Mouse (Mus musculus) left cerebral cortex, postnatal 25 days (tissue): Measurements from ENCODE around the gene Carns1. TPM values are rescaled to one million over a fixed set of nuclear protein-coding genes. Genes with fewer than 3 reads are reported as not detected.
A peak's percentile ranks its signal among the peaks of the same experiment; 100 is the strongest.

Source experiments
- DNase-seq, 2 experiments: peaks; one replicate each; pipeline ENCODE4 v3.0.0; 2022; ENCODE audit warnings: low spot score in 2 of 2, mixed read lengths in 1 of 2
- intact Hi-C: fragments of 180-260 bp; cut with DNase I; formaldehyde crosslinking; loops from one replicate; pipeline ENCODE4 v1.15.1; 2025
- total RNA-seq, 2 experiments: library from RNA; stranded (reverse); gene quantifications; 2 replicates each; pipeline ENCODE4 v1.2.3; 2021

The Carns1 gene
- total RNA-seq, 2 experiments from 2014 or later = 6.6 to 8.7 TPM

DNA sequence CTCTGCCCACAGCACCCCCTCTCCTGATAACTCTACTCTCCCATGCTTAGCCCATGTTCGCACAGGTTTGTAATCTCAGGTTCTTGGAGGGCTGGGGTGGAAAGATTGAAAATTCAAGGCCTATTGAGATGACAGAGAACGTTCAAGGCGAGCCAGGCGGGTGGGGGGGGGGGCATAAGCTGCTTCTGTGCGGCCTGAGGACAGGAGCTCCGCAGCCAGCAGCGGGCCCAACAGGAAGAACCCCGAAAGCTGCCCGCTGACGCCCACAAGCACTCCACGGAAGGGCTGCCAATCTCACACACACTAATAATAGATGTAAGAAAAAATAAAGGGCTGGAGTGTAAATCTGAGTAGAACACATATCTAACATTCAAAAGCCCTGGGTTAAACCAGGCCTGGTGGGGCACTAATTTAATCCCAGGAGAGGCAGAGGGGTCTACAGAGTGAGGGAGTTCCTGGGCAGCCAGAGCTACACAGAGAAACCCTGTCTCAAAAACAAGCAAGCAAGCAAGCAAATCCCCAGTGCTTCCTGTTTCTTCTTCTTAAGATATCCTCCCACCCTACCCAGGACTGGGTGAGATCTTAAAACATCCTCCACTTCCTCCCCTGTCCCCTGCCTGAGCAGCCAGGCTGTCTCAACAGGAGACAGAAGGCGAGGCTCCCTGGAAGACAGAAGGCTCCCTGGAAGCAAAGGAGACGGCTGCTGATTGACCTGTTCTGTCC lies 28.5 kb upstream of the Carns1 start:
- intact Hi-C loops = loop anchor here (5.0 kb wide), 1 partner anchor 76 kb away; the partner anchor contains the start of gene Aip
- DNase-seq = peak in 1 of 2 experiments; percentile 73

DNA sequence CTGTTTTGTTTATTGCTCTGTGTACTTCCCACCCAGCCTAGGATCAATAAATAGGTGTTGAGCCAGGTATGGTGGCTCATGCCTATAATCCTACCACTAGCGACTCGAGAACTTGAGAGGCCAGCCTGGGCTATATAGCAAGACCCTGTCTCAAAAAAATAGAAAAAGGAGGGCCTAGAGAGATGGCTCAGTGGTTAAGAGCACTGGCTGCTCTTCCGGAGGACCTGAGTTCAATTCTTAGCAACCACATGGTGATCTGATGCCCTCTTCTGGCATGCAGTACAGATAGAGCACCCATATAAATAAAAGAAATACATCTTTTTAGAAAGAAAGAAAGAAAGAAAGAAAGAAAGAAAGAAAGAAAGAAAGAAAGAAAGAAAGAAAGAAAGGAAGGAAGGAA lies 27.9 kb upstream of the Carns1 start:
- intact Hi-C loops = loop anchor here (5.0 kb wide), 1 partner anchor 76 kb away; the partner anchor contains the start of gene Aip
- DNase-seq = no peak

DNA sequence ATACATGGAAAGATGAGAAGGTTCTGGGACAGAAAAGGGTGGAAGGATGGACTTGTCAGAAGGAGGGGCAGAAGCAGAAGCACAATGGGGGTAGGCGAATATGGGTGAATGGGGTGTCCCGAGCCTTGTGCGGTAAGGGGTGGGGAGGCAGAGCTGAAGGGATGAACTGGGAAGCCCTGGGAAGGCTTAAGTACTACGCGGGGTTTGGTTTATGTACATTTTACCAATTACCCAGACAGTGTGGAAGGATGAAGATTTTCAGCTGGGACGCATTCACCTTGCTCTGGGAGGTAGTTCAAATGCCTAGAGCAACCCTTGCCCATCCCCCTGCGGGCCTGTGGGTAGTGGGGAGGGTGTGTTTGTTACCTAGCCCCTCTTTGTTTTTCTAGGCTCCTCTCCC lies 26.9 kb upstream of the Carns1 start:
- intact Hi-C loops = loop anchor here (5.0 kb wide), 1 partner anchor 75 kb away; the partner anchor contains the start of gene Aip
- DNase-seq = no peak

DNA sequence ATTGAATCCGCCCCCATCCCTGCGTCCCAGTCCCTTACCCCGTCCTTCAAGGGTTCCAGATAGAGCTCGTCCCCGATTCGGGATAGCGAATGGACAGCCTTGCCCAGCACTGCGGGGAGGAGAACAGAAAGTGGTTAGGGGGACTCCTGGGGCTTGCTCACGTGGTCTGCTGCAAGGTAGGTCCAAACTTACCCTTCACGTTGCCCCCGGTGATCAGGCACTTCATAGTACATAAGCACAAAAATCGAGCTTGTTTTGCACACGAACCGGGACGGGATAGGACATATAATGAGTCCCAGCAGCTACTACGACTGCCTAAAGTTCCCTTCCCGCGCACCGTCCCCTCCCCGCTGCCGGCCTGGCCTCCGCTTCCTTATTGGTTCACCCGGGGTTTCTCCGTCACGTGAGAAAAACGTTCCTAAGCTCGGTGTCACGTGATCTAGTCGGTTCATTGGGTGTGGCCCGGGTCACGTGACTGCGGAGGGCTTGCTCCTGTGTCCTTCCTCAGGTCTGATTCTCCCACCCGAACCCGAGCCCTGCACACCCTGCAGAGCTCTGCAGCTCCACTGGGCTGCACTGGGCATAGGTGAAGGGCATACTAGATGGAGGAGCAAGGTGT lies 26.1 kb upstream of the Carns1 start, which contains the start of gene Rad9a:
Gene Rad9a, minus strand, starts transcription at position 372 of the 619 bp plus-strand sequence.
- peak; percentile 96 to 98 for DNase-seq
- intact Hi-C loops = loop anchor here (1.0 to 5.0 kb wide), 2 partner anchors 9 to 74 kb away; partner anchors contain the start of genes Aip and Ppp1ca

DNA sequence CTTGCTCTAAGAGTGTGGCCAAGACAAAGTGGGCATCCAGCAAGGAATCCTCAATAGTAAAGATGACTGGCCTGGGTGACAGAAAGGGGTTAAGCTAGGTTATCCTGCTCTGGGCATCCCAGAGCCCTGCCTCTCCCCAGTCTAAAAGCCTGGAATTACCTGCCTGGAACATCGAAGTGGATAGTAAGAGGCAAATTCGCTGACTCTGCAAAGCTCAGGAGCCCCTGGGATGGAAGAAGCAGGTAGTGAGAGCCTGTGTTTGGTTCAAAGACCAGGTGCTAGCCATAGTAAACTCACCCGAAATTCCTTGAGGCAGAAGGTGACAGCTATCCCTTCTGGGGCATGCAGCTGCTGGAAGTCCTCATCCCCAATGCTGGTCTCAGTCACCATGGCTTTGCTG lies 21.9 kb upstream of the Carns1 start:
- no peak for DNase-seq
- intact Hi-C loops = no loop called here

DNA sequence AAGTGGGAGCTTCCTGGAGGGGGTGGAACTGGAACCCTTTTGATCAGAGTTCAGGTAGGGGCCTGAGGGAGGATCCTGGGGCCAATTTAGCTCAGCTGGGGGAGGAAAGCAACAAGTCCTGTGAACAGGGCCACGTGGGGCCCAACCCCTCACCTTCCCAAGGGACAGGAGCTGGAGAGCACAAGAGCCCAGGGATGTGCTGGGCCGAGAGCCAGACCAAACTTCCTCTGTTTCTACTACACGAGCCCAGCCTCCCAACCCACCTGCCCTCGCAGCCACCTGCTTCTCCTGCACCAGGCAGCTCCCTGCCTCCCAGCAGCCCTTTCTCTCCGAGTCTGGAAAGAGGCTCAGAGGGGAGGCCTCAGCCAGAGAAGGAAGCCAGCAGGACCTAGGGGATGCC lies 21.3 kb upstream of the Carns1 start:
- intact Hi-C loops = no loop called here
- DNase-seq = no peak

DNA sequence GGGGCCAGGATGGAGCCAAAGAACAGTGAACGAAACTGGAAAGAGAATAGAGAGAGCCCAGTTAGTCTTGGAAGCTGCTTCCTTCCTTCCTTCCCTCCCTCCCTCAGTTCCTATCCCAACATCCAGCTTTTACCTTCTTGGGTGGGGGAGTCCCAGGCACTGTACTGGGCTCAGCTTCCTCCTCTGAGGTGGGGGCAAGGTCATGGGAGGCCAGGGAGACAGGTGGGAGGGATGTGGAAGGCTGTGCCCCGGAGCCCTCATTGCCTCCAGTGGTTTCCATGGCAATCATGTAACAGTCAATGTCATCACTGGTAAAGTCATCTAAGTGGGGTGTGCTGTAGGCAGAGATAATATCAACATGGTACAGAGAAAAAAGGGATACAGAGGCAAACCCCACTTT lies 20.8 kb upstream of the Carns1 start:
- DNase-seq = no peak
- intact Hi-C loops = no loop called here

DNA sequence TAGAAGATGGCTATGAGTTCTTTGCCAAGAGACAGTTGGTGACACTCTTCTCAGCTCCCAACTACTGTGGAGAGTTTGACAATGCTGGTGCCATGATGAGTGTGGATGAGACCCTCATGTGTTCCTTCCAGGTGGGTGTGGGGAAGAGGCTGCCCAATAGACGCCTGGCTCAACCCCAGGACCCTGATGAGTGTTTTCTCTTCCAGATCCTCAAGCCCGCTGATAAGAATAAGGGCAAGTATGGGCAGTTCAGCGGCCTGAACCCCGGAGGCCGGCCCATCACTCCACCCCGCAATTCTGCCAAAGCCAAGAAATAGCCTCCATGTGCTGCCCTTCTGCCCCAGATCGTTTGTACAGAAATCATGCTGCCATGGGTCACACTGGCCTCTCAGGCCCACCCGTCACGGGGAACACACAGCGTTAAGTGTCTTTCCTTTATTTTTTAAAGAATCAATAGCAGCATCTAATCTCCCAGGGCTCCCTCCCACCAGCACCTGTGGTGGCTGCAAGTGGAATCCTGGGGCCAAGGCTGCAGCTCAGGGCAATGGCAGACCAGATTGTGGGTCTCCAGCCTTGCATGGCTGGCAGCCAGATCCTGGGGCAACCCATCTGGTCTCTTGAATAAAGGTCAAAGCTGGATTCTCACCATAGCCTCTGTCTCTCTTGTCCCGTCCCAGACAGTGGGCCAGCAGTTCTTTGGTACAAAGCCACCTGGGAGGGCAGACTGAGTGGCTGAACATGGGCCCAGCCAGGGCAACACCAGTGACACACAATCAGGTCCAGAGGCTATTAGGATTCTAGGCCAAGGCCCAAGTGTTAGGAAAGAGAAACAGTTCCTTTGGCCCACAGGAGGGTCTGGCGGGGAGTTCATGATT lies 19.7 kb upstream of the Carns1 start:
- intact Hi-C loops = no loop called here
- no peak for DNase-seq

DNA sequence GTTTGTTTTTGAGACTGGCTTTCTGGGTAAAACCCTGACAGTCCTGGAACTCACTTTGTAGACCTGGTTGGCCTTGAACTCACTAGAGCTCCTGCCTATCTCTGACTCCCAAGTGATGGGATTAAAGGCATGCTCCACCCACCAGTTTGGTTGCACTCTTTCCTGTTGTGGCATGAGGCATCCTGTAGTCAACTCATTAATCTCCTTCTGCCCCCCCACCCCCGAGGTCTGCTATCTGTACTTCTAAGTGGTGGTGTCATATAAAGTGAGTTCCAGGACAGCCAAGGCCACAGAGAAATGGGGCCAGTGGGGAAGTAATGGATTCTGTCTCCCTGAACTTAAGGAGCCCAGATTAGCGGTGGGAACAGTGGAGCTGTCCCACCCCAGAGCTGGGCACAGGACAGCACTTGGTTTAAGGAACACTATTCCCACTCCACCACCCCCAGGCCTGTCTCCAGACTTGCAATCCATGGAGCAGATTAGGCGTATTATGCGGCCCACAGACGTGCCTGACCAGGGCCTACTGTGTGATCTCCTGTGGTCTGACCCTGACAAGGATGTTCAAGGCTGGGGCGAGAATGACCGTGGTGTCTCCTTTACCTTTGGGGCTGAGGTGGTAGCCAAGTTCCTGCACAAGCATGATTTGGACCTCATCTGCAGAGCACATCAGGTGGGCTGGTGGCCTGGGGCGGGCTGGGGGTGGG lies 18.9 kb upstream of the Carns1 start:
- no peak for DNase-seq
- intact Hi-C loops = no loop called here

DNA sequence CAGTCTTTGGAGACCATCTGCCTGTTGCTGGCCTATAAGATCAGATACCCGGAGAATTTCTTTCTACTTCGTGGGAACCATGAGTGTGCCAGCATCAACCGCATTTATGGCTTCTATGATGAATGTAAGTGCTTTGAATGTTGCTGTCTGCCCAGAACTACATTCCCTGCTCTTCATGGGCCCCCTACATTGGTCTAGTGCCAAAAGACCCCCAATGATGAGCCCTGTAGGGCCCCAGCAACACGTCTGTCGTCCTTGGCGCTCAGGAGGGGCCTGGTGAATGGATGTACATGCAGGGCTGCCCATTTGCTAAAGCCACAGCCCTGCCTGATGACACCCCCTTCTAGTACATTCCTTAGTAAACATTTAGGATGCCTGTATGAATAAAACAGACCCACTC lies 17.9 kb upstream of the Carns1 start:
- intact Hi-C loops = loop anchor here (2.0 kb wide), 1 partner anchor 24 kb away; no protein-coding TSS in a partner anchor
- no peak for DNase-seq

DNA sequence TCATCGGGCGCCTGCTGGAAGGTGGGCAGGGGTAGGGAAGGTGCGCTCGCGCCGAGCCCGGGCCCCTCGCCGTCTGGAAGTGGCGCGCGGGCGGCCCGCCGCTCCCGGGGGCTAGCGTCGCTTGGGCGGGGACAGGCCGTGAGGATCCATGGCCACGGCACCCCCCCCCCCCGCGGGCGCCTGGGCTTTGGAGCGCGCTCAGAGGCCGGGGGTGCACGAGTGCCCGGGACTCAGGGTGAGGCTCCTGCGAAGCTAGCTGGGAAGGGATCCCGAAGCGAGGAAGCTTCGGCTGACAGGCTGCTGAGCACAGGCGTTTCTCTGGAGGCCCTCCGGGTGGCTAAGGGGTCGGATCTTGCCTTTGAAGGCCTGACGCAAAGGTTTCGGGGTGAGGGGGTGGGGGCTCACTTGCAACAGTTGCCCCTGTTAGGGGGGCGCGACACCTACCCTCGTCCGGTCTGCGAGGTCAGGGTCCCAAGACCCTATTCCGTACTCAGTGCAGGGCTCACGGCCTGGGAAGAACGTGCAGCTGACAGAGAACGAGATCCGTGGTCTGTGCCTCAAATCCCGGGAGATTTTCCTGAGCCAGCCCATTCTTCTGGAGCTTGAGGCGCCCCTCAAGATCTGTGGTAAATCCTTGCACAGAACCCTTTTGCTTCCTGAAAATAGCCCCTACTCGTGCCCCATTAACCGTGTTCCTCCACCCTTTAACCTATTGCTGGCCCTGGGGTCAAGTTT lies 17.1 kb upstream of the Carns1 start:
- intact Hi-C loops = loop anchor here (1.0 to 2.0 kb wide), 2 partner anchors 9 to 24 kb away; partner anchors contain the start of gene Rad9a
- DNase-seq = no peak

DNA sequence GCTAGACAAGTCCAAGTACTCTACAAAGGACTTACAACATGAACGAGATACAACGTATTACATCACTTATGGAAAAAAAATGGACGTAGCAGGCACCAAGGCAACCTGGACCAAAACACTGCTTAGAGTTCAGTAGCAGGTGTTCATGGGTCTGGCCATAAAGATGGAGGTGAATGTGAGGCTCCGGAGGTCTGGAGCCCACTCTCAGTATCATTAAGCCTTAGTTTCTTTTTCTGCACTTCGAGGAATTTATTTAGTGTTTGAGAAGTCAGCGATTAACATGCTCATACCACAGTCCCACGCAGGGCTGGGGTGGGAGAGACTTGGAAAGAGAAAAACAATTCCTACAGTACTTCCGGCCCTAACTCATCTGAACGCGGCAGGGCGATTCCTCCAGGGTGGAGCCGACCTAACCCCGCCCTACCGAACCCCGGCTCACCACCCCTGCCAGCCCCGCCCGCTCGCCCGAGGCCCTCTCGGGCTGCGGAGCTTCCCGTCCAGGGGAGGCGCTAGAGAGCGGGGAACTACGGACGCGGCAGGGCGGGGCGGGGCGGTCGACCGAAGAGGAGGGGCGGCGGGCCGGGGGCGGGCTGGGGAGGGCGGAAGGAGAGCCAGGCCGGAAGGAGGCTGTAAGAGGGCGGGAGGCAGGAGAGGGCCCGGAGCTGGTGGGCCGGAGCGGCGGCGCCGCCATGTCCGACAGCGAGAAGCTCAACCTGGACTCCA lies 16.4 kb upstream of the Carns1 start, which contains the start of gene Ppp1ca:
Gene Ppp1ca, plus strand, starts transcription at position 538 of the 723 bp plus-strand sequence.
- DNase-seq = peak; percentile 89 to 92
- intact Hi-C loops = loop anchor here (1.0 to 2.0 kb wide), 2 partner anchors 10 to 23 kb away; partner anchors contain the start of gene Rad9a

DNA sequence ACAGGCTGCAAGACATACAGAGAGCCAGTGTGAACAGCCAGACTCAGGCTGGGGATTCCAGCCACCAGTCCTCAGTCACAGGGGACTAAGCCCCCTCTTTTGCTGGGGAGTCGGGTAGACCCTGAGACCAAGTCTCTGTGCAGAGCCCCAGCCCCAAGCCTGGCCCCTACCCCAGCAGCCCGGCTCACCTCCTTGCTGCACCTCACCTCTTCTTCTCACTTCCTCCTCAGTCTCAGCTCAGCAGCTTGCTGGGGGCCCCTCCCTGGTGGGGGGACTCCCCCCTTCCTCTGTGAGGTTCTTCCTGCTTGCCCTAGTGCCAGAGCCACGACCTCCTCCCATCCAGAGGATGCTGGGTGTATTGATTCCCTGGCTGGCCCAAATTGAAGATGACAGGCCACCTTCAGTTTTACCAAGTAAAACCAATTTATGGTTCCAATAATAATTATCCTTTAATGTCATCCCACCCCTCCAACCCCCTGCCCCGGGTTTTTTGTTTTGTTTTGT lies 15.6 kb upstream of the Carns1 start, which contains the start of gene Tbc1d10c:
Gene Tbc1d10c, minus strand, starts transcription at position 454 of the 504 bp plus-strand sequence.
- DNase-seq = no peak
- intact Hi-C loops = no loop called here

DNA sequence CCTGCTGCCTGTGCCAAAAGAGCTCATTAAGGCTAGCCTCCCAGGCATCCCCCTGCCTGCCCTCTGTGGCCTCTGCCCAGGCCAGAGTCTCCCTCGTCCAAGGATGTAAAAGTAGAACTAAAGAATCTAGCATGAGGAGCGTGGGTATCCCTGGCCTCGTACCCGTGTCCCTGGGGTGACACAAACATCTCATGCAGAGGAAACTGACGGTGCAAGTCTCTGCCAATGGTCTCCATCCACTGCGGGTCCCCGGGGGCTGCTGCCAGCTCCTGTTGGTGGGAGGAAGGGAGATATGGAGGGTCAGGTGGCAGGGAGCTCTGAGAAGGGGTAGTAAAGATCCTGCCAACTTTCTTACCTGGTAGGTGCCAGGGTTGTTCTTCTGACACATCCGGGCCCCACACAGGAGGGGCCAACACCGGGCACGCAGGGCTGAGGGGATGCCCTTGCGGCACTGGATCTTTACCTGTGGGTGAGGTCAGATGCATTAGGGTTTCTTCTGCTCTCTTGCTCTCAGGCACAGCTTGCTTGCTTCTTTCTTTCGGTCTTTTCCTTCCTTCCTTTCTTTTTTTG lies 13.9 kb upstream of the Carns1 start:
- intact Hi-C loops = no loop called here
- DNase-seq = no peak

DNA sequence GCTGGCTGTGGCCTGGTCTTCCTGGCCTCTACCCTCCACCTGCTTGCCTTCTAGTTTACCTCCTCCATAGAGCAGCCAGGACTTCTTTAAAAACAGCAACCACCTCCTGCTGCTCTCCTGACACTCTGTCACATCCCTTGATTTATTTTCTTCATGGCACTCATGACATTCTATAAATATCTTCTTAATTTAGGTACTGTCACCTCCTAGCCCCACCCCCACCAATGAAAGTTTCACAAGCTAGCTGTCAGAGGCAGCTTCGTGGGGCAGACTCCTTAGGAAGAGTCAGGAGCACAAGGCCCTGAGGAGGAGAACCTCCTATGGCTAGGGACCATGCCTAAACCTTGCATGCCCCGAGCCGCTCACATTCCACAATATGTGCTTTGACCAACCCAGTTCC lies 12.0 kb upstream of the Carns1 start:
- DNase-seq = no peak
- intact Hi-C loops = no loop called here

DNA sequence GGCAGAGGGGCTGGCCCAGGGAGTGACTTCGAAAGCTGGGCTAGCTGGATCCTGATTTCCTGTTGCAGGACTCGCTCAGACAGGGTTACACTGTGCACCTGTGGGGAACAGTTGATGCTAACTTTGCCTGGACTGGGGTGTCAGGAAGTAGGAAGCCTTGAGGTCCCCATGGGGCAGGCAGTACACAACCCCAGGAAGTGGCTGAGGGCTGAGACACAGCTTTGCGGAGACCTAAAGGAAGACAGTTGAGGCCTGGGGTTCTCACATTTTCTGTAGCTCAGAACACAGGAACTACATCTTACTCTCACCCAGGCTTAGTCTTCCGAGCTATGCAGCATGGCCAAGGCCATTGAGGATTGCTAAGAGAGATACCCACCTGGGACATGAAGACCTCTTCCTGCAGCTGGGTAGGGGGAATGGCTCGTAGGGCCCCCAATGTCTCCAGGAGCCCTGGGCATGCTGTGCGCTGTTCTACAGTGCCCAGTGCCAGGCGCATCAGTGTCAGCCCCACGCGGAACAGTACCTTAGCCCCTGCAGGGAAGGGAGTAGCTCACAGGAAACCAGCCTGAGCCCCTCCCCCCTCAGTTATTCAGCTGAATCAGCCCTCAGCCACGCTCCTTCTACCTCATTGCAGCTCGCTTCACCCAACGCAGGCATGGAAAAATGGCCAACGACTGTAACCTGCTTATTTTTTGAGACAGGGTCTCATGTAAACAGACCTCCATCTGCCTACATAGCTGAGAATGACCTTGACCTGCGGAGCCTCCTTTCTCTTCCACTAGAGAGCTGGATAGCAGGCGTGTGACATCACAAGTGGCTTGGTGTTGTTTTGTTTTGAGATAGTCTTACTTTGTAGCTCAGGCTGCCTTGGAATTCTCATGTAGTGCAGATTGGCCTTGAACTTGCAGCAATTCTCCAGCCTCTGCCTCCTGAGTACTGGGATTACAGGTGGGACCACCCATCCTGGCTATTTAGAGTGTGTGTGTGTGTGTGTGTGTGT lies 10.0 kb upstream of the Carns1 start:
- DNase-seq = no peak
- intact Hi-C loops = no loop called here
